Mouse (Mus musculus): Measurements from ENCODE around the gene Foxo6.
A peak's percentile ranks its signal among the peaks of the same experiment; 100 is the strongest.

The Foxo6 gene

GRCm38 (mm10) chr4:120247412-120247811, 39.7 kb downstream of the Foxo6 start:
- DNase-seq (ENCODE audit: low spot score), result no peak

DNA sequence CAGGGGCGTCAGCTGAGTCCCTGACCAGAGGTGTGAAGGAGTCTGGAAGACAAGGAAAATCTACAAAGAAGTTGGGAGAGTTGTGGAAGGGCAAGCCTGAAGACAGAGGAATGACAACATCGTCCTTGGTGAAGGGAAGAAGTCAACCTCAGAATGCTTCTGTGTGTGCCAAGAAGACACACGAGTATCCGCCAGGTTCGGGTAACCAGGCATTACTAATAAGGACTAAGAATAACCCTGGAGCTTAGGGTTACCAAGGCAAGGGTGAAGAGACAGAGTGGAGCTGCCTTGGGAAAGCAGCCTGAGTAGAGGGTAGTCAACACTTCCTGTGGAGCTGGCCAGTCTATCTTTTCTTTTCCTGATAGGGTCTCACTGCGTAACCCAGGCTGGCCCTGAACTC, 41.1 kb downstream of the Foxo6 start:
- no peak for DNase-seq (ENCODE audit: low spot score)

GRCm38 (mm10) chr4:120242783-120243262, 44.3 kb downstream of the Foxo6 start:
- DNase-seq (ENCODE audit: low spot score), result peak; percentile 46

DNA sequence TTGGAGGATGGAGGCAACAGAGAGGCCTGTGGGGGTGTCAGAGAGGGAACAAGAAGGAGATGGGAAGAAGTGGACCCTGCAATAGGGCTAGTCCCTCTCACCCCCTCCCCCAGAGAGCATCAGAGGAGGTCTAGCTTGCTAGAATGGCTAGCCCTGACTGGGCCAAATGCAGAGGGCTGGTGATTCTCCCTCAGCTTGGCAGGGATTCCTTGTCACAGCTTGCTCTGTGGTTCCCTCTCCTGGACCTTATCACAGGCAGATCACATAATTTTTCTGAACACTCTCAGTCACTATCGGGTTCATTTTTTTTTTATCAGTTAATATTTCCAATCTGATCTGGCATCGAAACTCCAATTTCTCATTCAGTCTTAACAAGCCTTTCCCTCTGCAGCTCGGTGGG, 46.0 kb downstream of the Foxo6 start:
- DNase-seq (ENCODE audit: low spot score), result no peak

DNA sequence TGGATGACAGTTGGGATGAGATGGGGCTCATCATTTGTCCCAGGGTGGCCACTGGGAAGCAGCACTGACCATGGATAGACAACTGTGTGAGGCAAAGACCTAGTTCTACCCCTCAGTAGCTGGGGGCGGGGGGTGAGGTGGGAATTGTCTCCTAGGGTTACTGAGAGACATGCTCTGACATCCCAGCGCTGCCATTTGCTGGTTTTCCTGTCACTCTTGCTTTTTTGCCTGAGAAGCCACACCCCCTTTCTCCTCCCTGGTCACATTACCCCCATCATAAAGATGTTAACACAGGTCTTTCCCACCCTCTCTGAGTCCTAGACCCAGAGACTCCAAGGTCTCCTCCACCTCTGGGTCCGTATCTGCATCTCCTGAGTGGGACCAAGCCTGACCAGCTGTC, 47.7 kb downstream of the Foxo6 start:
- no peak for DNase-seq (ENCODE audit: low spot score)

DNA sequence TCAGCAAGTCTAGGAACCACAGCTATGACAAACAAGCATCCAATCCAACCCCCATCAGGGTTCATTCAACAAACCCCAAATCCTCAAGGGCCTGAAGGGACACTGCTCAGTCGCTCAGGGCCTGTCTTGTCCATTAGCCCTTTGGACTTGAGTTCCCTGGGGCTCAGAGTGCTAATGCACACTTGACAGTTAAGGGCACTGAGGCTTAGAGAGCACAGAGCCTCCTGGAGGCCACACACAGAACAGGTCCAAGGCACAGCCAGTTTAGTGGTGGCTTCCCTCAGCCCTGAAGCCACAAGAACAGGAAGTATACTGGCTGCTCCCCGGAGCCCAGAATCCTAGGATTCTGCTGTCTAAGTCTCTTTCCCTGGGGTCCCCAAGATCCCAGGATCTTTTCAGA, 53.9 kb downstream of the Foxo6 start:
- no peak for DNase-seq (ENCODE audit: low spot score)

GRCm38 (mm10) chr4:120232541-120232940, 54.6 kb downstream of the Foxo6 start:
- DNase-seq (ENCODE audit: low spot score), result no peak

- DNase-seq (ENCODE audit: low spot score), result no peak
Observed at GRCm38 (mm10) chr4:120231982-120232381, 55.2 kb downstream of the Foxo6 start.

GRCm38 (mm10) chr4:120230256-120230649, 56.9 kb downstream of the Foxo6 start:
- peak; percentile 58 for DNase-seq (ENCODE audit: low spot score)

GRCm38 (mm10) chr4:120229505-120230255, 57.5 kb downstream of the Foxo6 start:
- no peak for DNase-seq (ENCODE audit: low spot score)

- DNase-seq (ENCODE audit: low spot score), result no peak
Observed at GRCm38 (mm10) chr4:120228613-120229012, 58.5 kb downstream of the Foxo6 start.

DNA sequence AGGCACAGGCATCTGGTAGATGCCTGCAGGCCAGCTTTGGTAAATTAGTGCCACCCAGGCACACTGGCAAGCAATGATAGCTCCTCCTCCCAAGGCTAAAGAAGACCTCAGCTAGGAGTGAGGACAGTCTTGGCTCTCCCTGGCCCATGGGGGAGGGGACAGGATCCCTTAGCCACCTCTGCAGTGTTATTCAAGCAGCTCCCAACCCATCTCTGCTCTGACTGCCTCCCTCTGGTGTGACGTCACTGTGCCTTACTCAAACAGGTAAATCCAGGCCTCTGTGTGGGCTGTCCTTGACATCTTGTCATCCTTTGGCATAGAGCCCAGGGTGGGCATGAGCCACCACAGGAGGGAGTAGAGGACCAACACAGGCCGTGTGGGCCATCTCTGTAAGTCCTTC, 59.9 kb downstream of the Foxo6 start:
- no peak for DNase-seq (ENCODE audit: low spot score)

DNA sequence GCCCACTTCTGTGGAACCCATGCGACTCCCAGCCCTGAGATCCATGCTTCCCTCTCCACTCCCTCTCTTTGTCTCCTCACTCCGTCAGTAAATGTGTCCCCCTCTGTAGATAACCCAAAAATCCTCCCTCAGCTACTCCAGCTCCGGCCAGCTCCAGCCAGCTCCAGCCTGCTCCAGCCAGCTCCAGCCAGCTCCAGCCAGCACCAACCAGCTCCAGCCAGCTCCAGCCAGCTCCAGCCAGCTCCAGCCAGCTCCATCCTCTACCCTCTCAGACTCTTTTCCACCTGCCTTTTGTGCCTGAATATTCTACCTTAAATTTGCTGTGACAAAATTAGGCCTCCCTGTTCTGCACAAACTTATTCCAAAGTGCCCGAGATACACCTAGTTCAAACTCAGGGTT, 60.5 kb downstream of the Foxo6 start:
- DNase-seq (ENCODE audit: low spot score), result no peak

DNA sequence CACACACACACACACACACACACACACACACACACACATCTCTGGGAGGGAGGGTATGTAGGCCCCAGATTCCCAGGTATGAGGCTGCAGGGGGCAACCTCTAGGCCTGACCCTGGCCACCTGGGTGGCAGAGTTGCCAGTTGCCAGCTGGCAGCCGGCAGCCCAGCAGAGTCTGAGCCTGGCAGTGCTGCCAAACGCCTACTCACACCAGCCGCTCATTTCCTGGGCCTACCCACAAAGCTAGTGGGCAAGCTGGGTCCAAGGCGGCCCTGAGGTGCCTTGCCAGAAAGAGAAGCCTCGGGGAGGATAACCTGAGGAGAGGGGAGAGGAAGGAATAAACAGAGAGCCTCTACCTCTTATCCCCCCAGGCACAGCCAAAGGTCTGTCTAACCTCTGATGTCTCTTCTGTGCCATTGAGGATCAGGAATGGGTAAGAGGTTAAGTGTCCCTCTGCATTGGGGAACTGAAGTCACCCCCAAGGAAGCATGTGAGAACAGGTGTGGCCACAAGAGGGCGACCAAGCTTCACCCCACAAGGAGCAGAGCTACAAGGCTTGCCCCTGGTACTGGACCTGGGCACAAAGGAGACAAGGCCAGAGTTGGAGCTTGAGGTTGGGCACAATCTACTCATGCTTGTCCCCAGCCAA, 61.9 kb downstream of the Foxo6 start:
- peak; percentile 65 for DNase-seq (ENCODE audit: low spot score)

DNA sequence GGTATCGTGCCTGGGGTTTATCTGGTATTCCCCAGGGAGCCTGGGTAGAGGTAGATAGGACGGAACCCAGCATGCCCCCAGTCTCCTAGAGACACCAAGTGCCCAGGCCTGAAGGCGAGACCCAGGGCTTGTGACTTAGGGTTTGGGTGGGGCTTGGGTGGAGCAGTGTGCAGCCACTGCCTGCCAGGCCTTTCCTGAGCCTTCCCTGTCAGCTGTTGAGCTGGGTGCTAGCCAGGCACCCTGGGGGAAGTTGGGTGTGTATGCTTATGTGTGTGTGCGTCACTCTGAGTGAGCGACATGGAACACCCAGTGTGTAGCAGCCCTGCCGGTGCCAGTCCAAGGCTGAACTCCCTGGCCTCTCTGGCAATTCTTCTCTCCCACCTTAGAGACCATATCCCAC, 63.3 kb downstream of the Foxo6 start:
- DNase-seq (ENCODE audit: low spot score), result no peak

DNA sequence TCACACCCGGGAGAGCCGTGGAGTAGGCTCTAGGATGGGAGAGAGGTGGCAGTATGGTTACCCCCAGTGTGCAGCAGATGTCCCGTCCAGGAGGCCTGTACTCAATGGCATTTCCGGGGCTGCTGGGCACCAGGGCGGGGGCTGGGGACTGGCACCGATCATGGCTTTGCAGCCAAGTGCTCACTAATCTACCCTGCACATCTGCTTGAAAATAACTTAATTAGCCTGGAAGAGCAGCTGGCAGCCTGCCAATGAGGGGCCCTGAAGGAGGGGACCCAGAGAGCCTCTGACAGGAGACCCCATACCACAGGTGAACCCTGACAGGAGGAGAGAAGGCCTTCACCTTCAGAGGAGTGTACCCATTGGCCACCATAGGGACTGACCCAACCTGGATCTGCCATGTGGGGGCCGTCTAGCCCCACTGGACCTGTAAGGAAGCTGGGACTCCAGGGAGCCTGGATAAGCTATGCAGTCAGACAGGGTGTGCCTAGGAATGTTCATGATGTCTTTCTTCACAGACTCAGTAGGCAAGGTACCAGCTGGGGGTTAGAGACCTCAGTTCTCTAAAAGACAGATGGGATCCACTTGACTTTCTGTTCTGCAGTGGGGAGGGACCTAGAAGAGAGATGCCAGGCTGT, 63.9 kb downstream of the Foxo6 start:
- DNase-seq (ENCODE audit: low spot score), result no peak

DNA sequence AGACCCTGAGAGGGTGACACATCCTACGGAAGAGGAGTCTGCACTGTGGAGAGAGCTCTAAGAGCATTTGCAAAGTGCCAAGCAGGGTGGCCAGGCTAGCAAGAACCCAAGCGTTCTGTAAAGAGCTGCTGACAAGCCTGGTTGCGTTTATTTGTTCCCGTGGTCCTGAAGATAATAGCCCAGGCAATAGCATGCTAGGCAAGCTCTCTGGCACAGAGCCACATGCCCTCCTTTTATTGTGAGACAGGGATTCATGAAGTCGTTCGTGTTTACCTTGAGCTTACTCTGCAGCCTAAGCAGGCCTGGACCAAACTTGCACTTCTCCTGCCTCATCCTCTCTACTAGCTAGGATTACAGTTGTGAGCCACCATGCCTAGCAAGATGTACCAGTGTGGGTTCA, 65.4 kb downstream of the Foxo6 start:
- DNase-seq (ENCODE audit: low spot score), result no peak

- no peak for DNase-seq (ENCODE audit: low spot score)
Observed at GRCm38 (mm10) chr4:120218878-120219277, 68.3 kb downstream of the Foxo6 start.
